Comparison of ENCODE assay signal across 29 mouse cellular contexts in genomic region chr1:173348527-173348926, GRCm38 (mm10). TPM values are rescaled to one million over a fixed set of nuclear protein-coding genes. Genes with fewer than 3 reads are reported as not detected.
DNase-seq lines count a peak whose midpoint lies in the region; ATAC-seq and TF ChIP-seq lines count a peak whose summit lies in the region.
"Had no signal": no experiment of that assay in that cellular context is flagged by ENCODE, and none has a peak within 500 bp of the region (broad histone marks: within the 10 kb centered on the region; RNA-seq: fewer than 3 reads in every experiment).

No protein-coding gene starts in this region.

- no peak for TF ChIP-seq CTCF in E14TG2a.4 (conservative IDR thresholded peaks at IDR 0.05; ENCODE audit: low read length)
- TF ChIP-seq CTCF in left cerebral cortex, adult 2 months (IDR thresholded peaks at IDR 0.05) = no peak

- no peaks in the 10 kb centered on the region for H3K4me1 ChIP-seq in kidney, embryonic 14.5 days (ENCODE audit: control insufficient read depth, insufficient read depth, low read length)
- H3K4me1 ChIP-seq in kidney, embryonic 16.5 days (ENCODE audit: insufficient read depth, low read length) = no peaks in the 10 kb centered on the region
- H3K4me1 ChIP-seq in E14TG2a.4 (replicated peaks; ENCODE audit: low read depth, low read length) (peaks cover 53% of the 10 kb centered on the region), ES-E14 (ENCODE audit: control insufficient read depth in 2 of 2, insufficient read depth in 2 of 2, low read length in 2 of 2, poor library complexity in 1 of 2) (peaks cover 5 to 16% of the 10 kb centered on the region in 2 experiments; a peak in 3 of 4 replicates)
- H3K4me1 ChIP-seq: stomach, embryonic 15.5 days had no signal

- peak; percentile 24 for DNase-seq in embryo, embryonic 9.5 days (ENCODE audit: extremely low spot score)
- no peak for DNase-seq in embryo, embryonic 10 days (ENCODE audit: low spot score)
- no peak for DNase-seq in ES-E14 (ENCODE audit: low read depth, low spot score)
- DNase-seq in left cerebral cortex, adult 2 months (ENCODE audit: extremely low spot score in 1 of 2, low spot score in 2 of 2) = no peak
- DNase-seq: adrenal gland, postnatal 25 days; cerebellum, adult 11-12 months; cerebellum, postnatal 14 days; gastrocnemius, postnatal 14 days; heart, postnatal 10 days; kidney, adult 18-20 months; kidney, postnatal 14 days; lung, adult 2 months; lung, postnatal 10 days; midbrain, embryonic 14.5 days; right cerebral cortex, postnatal 25 days had no signal

- peak; percentile 68 for ATAC-seq in kidney, embryonic 14.5 days (ENCODE audit: low FRiP score, low TSS enrichment)
- no peak; the same call in 1 of the 2 replicates for ATAC-seq in kidney, embryonic 16.5 days (ENCODE audit: low FRiP score, low TSS enrichment)
- ATAC-seq: hindbrain, embryonic 16.5 days had no signal

- intact Hi-C loops in left cerebral cortex, adult 2 months (cut with DNase I) = no loop called here

- H3K4me3 ChIP-seq in kidney, embryonic 14.5 days (ENCODE audit: low read length) = no peak overlapping the region
- no peak overlapping the region for H3K4me3 ChIP-seq in kidney, embryonic 16.5 days (ENCODE audit: low read length)
- H3K4me3 ChIP-seq in E14TG2a.4 (replicated peaks; ENCODE audit: low read length) = peak overlapping the region; percentile 53
- H3K4me3 ChIP-seq in ES-E14 (ENCODE audit: insufficient read depth in 1 of 2, low read depth in 1 of 2, low read length in 2 of 2, poor library complexity in 1 of 2, severe bottlenecking in 1 of 2) = no peak overlapping the region
- H3K4me3 ChIP-seq in left cerebral cortex, adult 2 months = no peak overlapping the region
- H3K4me3 ChIP-seq: embryonic facial prominence, embryonic 13.5 days; heart, embryonic 13.5 days; neural tube, embryonic 15.5 days; stomach, embryonic 15.5 days had no signal

- H3K27ac ChIP-seq in kidney, embryonic 14.5 days (ENCODE audit: low read depth, low read length) = no peak overlapping the region
- no peak overlapping the region for H3K27ac ChIP-seq in kidney, embryonic 16.5 days (ENCODE audit: low read length)
- no peak overlapping the region; the same call in 1 of the 2 replicates for H3K27ac ChIP-seq in ES-E14 (ENCODE audit: insufficient read depth, low read depth, low read length, poor library complexity, severe bottlenecking)
- no peak overlapping the region for H3K27ac ChIP-seq in left cerebral cortex, adult 2 months
- H3K27ac ChIP-seq: embryonic facial prominence, embryonic 13.5 days; heart, embryonic 13.5 days; liver, embryonic 14.5 days; macrophage; neural tube, embryonic 15.5 days; stomach, embryonic 15.5 days had no signal

- no peak overlapping the region for H3K4me2 ChIP-seq in kidney, embryonic 14.5 days (replicated peaks; ENCODE audit: low read depth, low read length)
- no peak overlapping the region for H3K4me2 ChIP-seq in kidney, embryonic 16.5 days (replicated peaks; ENCODE audit: low read depth, low read length)
- H3K4me2 ChIP-seq: embryonic facial prominence, embryonic 13.5 days; heart, embryonic 13.5 days; neural tube, embryonic 15.5 days; stomach, embryonic 15.5 days had no signal

- in situ Hi-C loops in ES-E14 (cut with MboI; ENCODE audit: low sequenced_read_pairs in 2 of 2, unreplicated experiment in 2 of 2) = no loop called here

- 8% methylated on average over 1 of the region's 1 CpGs for WGBS in kidney, embryonic 14.5 days
- WGBS in kidney, embryonic 16.5 days = 0% methylated on average over 1 of the region's 1 CpGs

- H3K27me3 ChIP-seq in kidney, embryonic 14.5 days (ENCODE audit: control insufficient read depth, insufficient read depth, low read length) = no peaks in the 10 kb centered on the region
- H3K27me3 ChIP-seq in kidney, embryonic 16.5 days (ENCODE audit: insufficient read depth, low read length) = no peaks in the 10 kb centered on the region
- no peaks in the 10 kb centered on the region for H3K27me3 ChIP-seq in E14TG2a.4 (ENCODE audit: insufficient read depth, low read length)
- H3K27me3 ChIP-seq: embryonic facial prominence, embryonic 13.5 days; heart, embryonic 13.5 days; neural tube, embryonic 15.5 days; stomach, embryonic 15.5 days had no signal

- H3K9ac ChIP-seq in kidney, embryonic 14.5 days (ENCODE audit: low read depth, low read length) = no peak overlapping the region
- H3K9ac ChIP-seq in kidney, embryonic 16.5 days (replicated peaks; ENCODE audit: low read length) = no peak overlapping the region
- H3K9ac ChIP-seq in ES-E14 (ENCODE audit: insufficient read depth, low read depth, low read length, poor library complexity, severe bottlenecking) = no peak overlapping the region
- H3K9ac ChIP-seq: embryonic facial prominence, embryonic 13.5 days; heart, embryonic 13.5 days; liver, embryonic 14.5 days; neural tube, embryonic 15.5 days; stomach, embryonic 15.5 days had no signal

- no peaks in the 10 kb centered on the region for H3K36me3 ChIP-seq in kidney, embryonic 14.5 days (ENCODE audit: control insufficient read depth, insufficient read depth, low read length)
- no peaks in the 10 kb centered on the region for H3K36me3 ChIP-seq in kidney, embryonic 16.5 days (ENCODE audit: insufficient read depth, low read length)
- H3K36me3 ChIP-seq in E14TG2a.4 (ENCODE audit: insufficient read depth, low read length) = no peaks in the 10 kb centered on the region
- H3K36me3 ChIP-seq in ES-E14 (ENCODE audit: control insufficient read depth, insufficient read depth, low read length, poor library complexity, severe bottlenecking) = no peaks in the 10 kb centered on the region
- H3K36me3 ChIP-seq: G1E; heart, embryonic 13.5 days; stomach, embryonic 15.5 days had no signal

- H3K9me3 ChIP-seq in kidney, embryonic 14.5 days (ENCODE audit: control insufficient read depth, low read length) = no peaks in the 10 kb centered on the region
- H3K9me3 ChIP-seq in kidney, embryonic 16.5 days (ENCODE audit: low read length) = no peaks in the 10 kb centered on the region
- H3K9me3 ChIP-seq in E14TG2a.4 (ENCODE audit: low read length) (no peaks in the 10 kb centered on the region), ES-E14 (ENCODE audit: control insufficient read depth, insufficient read depth, low read depth, low read length) (no peaks in the 10 kb centered on the region)
- H3K9me3 ChIP-seq: embryonic facial prominence, embryonic 13.5 days; heart, embryonic 13.5 days; neural tube, embryonic 15.5 days; stomach, embryonic 15.5 days had no signal

TF ChIP-seq in ES-E14, 5 proteins besides CTCF, POLR2A, EP300 and RAD21:
- TF ChIP-seq MAFK (IDR thresholded peaks at IDR 0.05; ENCODE audit: insufficient read depth, low read depth, low read length) (no peak), ZNF384 (IDR thresholded peaks at IDR 0.05; ENCODE audit: low read depth, low read length) (peak; percentile 62; the same call in 1 of the 2 replicates)

RNA-seq across cellular contexts. Expression of gene Aim2, which starts 2.2 kb away (rescaled TPM):
- polyA plus RNA-seq in kidney, embryonic 14.5 days (2014; fragmentation: Nextera tagmentation; extraction: Ambion mirVana) = 2.3 and 3.3 TPM in 2 replicates
- polyA plus RNA-seq in kidney, embryonic 16.5 days (2015; fragmentation: Nextera tagmentation; extraction: Ambion mirVana) = 2.3 and 3.5 TPM in 2 replicates
- total RNA-seq in ES-E14 (2012; rRNA removed) = 17.0 and 26.0 TPM in 2 replicates
- total RNA-seq in left cerebral cortex, adult 2 months (2021) = 1 to 10 TPM; 2.5 to 4.1 TPM
- polyA plus RNA-seq: G1E had no signal

RNA-seq across cellular contexts. Expression of gene Ackr1, which starts 15.0 kb away (rescaled TPM):
- polyA plus RNA-seq in kidney, embryonic 14.5 days (2014; fragmentation: Nextera tagmentation; extraction: Ambion mirVana) = 0.37 and 0.79 TPM in 2 replicates
- 0.45 and 0.75 TPM in 2 replicates for polyA plus RNA-seq in kidney, embryonic 16.5 days (2015; fragmentation: Nextera tagmentation; extraction: Ambion mirVana)
- total RNA-seq in ES-E14 (2012; rRNA removed) = not detected in 2 replicates
- total RNA-seq in left cerebral cortex, adult 2 months (2021) = 10 to 100 TPM; 81.0 to 90.2 TPM
- total RNA-seq: G1E; granulocyte monocyte progenitor cell, adult 5-6 weeks; hematopoietic stem cell, adult 5-6 weeks had no signal
- polyA plus RNA-seq: G1E, macrophage had no signal

RNA-seq across cellular contexts. Expression of gene Cadm3, which starts 19.0 kb away (rescaled TPM):
- 1.7 and 2.7 TPM in 2 replicates for polyA plus RNA-seq in kidney, embryonic 14.5 days (2014; fragmentation: Nextera tagmentation; extraction: Ambion mirVana)
- 1.1 and 1.4 TPM in 2 replicates for polyA plus RNA-seq in kidney, embryonic 16.5 days (2015; fragmentation: Nextera tagmentation; extraction: Ambion mirVana)
- 0.85 and 1.0 TPM in 2 replicates for total RNA-seq in ES-E14 (2012; rRNA removed)
- 100 to 1,000 TPM; 437 to 438 TPM for total RNA-seq in left cerebral cortex, adult 2 months (2021)
- total RNA-seq: megakaryocyte-erythroid progenitor cell, adult 5-6 weeks had no signal
- polyA plus RNA-seq: G1E, macrophage had no signal

Comparison
In these comparisons a context has a peak if more than half of its experiments do, and no peak if none do; other contexts are left out.
1. RNA of gene Ackr1, which starts 15.0 kb away (total RNA-seq): 81.0 to 90.2 TPM in left cerebral cortex, adult 2 months; not detected in ES-E14; every median in the first group is over 10 times any median in the second.
2. RNA of gene Cadm3, which starts 19.0 kb away (total RNA-seq): 437 to 438 TPM in left cerebral cortex, adult 2 months; 0.85 to 1.0 TPM in ES-E14; every median in the first group is over 100 times any median in the second.